ENCODE assay signal across 35 mouse cellular contexts in genomic region chr7:69941881-69942280, GRCm38 (mm10).
"Had no signal": no experiment of that assay in that cellular context is flagged by ENCODE, and none has a peak within 500 bp of the region (broad histone marks: within the 10 kb centered on the region; RNA-seq: fewer than 3 reads in every experiment).

No protein-coding gene starts in this region.

- H3K27ac ChIP-seq: heart, embryonic 10.5 days; heart, embryonic 13.5 days; heart, embryonic 15.5 days; hindbrain, embryonic 10.5 days; hindbrain, embryonic 12.5 days; hindbrain, embryonic 13.5 days; hindbrain, embryonic 14.5 days; hindbrain, embryonic 15.5 days; hindbrain, postnatal 0 days; intestine, embryonic 15.5 days; kidney, embryonic 15.5 days; kidney, postnatal 0 days; layer of hippocampus, adult 2 months had no signal

- H3K9me3 ChIP-seq: heart, embryonic 10.5 days; heart, embryonic 12.5 days; heart, embryonic 13.5 days; heart, embryonic 15.5 days; hindbrain, embryonic 10.5 days; hindbrain, embryonic 12.5 days; hindbrain, embryonic 13.5 days; hindbrain, embryonic 15.5 days; intestine, embryonic 15.5 days; kidney, embryonic 15.5 days had no signal

- H3K4me2 ChIP-seq: heart, embryonic 11.5 days; heart, embryonic 12.5 days; heart, embryonic 13.5 days; heart, embryonic 15.5 days; hindbrain, embryonic 12.5 days; hindbrain, embryonic 13.5 days; hindbrain, embryonic 14.5 days; hindbrain, embryonic 15.5 days; intestine, embryonic 15.5 days; kidney, embryonic 15.5 days had no signal

- DNase-seq: heart, postnatal 10 days; heart, postnatal 14 days; heart, postnatal 36 days; heart, postnatal 4 days; kidney, adult 11 months; kidney, adult 18-20 months; kidney, adult 2 months; kidney, adult 8-10 months; kidney, adult 9 months; kidney, postnatal 10 days; kidney, postnatal 14 days; kidney, postnatal 25 days; kidney, postnatal 36 days; kidney, postnatal 4 days; layer of hippocampus, adult 9-11 months; layer of hippocampus, postnatal 36 days had no signal

- H3K4me1 ChIP-seq: heart, embryonic 10.5 days; heart, embryonic 12.5 days; heart, embryonic 13.5 days; heart, embryonic 15.5 days; hindbrain, embryonic 10.5 days; hindbrain, embryonic 12.5 days; hindbrain, embryonic 13.5 days; hindbrain, embryonic 15.5 days; intestine, embryonic 15.5 days; kidney, embryonic 15.5 days had no signal

- ATAC-seq: hindbrain, embryonic 16.5 days; hindbrain, postnatal 0 days; inflammation-experienced regulatory T-cells, adult 6 months; intestine, embryonic 15.5 days; intestine, embryonic 16.5 days; intestine, postnatal 0 days had no signal

- H3K36me3 ChIP-seq: heart, embryonic 10.5 days; heart, embryonic 12.5 days; heart, embryonic 13.5 days; heart, embryonic 15.5 days; hindbrain, embryonic 10.5 days; hindbrain, embryonic 12.5 days; hindbrain, embryonic 13.5 days; hindbrain, embryonic 15.5 days; intestine, embryonic 15.5 days; kidney, embryonic 15.5 days had no signal

- H3K9ac ChIP-seq: heart, embryonic 12.5 days; heart, embryonic 13.5 days; heart, embryonic 15.5 days; hindbrain, embryonic 12.5 days; hindbrain, embryonic 13.5 days; hindbrain, embryonic 14.5 days; hindbrain, embryonic 15.5 days; intestine, embryonic 15.5 days; kidney, embryonic 15.5 days had no signal

- H3K27me3 ChIP-seq: heart, embryonic 12.5 days; heart, embryonic 13.5 days; heart, embryonic 15.5 days; intestine, embryonic 15.5 days; kidney, embryonic 15.5 days had no signal

- H3K4me3 ChIP-seq: heart, embryonic 10.5 days; heart, embryonic 12.5 days; heart, embryonic 13.5 days; heart, embryonic 15.5 days; hindbrain, embryonic 10.5 days; hindbrain, embryonic 12.5 days; hindbrain, embryonic 13.5 days; hindbrain, embryonic 15.5 days; intestine, embryonic 15.5 days; kidney, embryonic 15.5 days; layer of hippocampus, adult 2 months had no signal
